Mouse (Mus musculus) stomach, embryonic 14.5 days (tissue): ENCODE measurements around the gene Rag2. TPM values are rescaled to one million over a fixed set of nuclear protein-coding genes. Genes with fewer than 3 reads are reported as not detected.

ENCODE experiments used
- ATAC-seq: fragments of 200-750 bp; cut with Nextera tagmentation; 2 replicates; pipeline ENCODE4 v1.8.0; 2017; ENCODE audit warnings: low read depth, moderate TSS enrichment; ENCODE audit not compliant: insufficient number of reproducible peaks, insufficient read depth, low FRiP score
- H3K27ac ChIP-seq: fragments of 300-500 bp; sonication (generic); 2 replicates; pipeline ENCODE4 v1.5.1; 2014; ENCODE audit warnings: mild to moderate bottlenecking, low read length, moderate library complexity, mixed read lengths
- H3K27me3 ChIP-seq: fragments of 300-500 bp; sonication (generic); 2 replicates; pipeline ENCODE4 v1.6.1; 2014; ENCODE audit warnings: low read length, control low read depth, mixed read lengths; ENCODE audit not compliant: control insufficient read depth, insufficient read depth
- H3K36me3 ChIP-seq: fragments of 300-500 bp; sonication (generic); 2 replicates; pipeline ENCODE4 v1.6.1; 2014; ENCODE audit warnings: mild to moderate bottlenecking, control low read depth, low read length, moderate library complexity, mixed read lengths; ENCODE audit not compliant: control insufficient read depth, insufficient read depth
- H3K4me1 ChIP-seq: fragments of 300-500 bp; sonication (generic); 2 replicates; pipeline ENCODE4 v1.6.1; 2014; ENCODE audit warnings: low read length, control low read depth, mixed read lengths; ENCODE audit not compliant: control insufficient read depth, insufficient read depth
- H3K4me2 ChIP-seq: fragments of 300-500 bp; sonication (generic); replicated peaks from 2 replicates; pipeline ENCODE4 v1.6.1; 2014; ENCODE audit warnings: low read depth, low read length, control low read depth
- H3K4me3 ChIP-seq: fragments of 300-500 bp; sonication (generic); 2 replicates; pipeline ENCODE4 v1.5.1; 2014; ENCODE audit warnings: low read depth, low read length, control low read depth
- H3K9ac ChIP-seq: fragments of 300-500 bp; sonication (generic); replicated peaks from 2 replicates; pipeline ENCODE4 v1.6.1; 2014; ENCODE audit warnings: low read depth, mild to moderate bottlenecking, control low read depth, low read length, moderate library complexity, mixed read lengths
- H3K9me3 ChIP-seq: fragments of 300-500 bp; sonication (generic); 2 replicates; pipeline ENCODE4 v1.6.1; 2016; ENCODE audit warnings: low read depth, low read length, control low read depth; ENCODE audit not compliant: control insufficient read depth
- WGBS: fragments of 180-500 bp; shearing (Covaris S2); extraction: QIAGEN DNeasy Blood & Tissue Kit; methylation state at CpG from one replicate; pipeline ENCODE4 v1.1.7; 2014; 5-methylcytosine and 5-hydroxymethylcytosine counted together
- polyA plus RNA-seq: library from polyadenylated mRNA; unstranded; fragments of >200 nt; fragmentation: Nextera tagmentation; extraction: Ambion mirVana; gene quantifications from 2 replicates; pipeline ENCODE4 v1.2.1, GENCODE M21; 2014

The Rag2 gene
- polyA plus RNA-seq, 1 experiment from 2014 or later, result not detected

DNA sequence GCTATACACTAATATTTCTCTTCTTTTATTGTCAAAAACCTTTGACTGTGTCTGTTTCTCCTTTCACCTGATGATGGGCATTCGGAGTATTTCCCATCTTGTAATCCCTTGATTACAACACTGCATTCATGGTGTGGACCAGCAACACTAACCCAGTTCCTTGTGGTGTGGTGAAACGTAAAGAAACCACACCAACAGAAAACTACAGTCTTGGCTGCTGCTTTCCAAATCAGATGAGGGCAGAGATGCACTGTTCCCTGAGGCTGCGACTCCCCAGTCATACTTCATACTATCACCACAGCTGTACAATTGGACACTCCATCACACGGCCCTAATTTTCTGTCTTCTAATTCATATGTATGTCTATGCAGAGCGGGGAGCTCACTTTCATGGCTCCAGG lies 29.8 kb upstream of the Rag2 start:
- H3K4me1 ChIP-seq, result no peaks in the 10 kb centered on the region
- no peak overlapping the region for H3K9ac ChIP-seq
- H3K9me3 ChIP-seq, result no peaks in the 10 kb centered on the region
- 90% methylated on average over 5 of the region's 5 CpGs for WGBS
- H3K27ac ChIP-seq, result no peak overlapping the region
- H3K27me3 ChIP-seq, result no peaks in the 10 kb centered on the region
- no peak overlapping the region for H3K4me3 ChIP-seq
- H3K4me2 ChIP-seq, result no peak overlapping the region
- H3K36me3 ChIP-seq, result no peaks in the 10 kb centered on the region
- ATAC-seq, result no peak

DNA sequence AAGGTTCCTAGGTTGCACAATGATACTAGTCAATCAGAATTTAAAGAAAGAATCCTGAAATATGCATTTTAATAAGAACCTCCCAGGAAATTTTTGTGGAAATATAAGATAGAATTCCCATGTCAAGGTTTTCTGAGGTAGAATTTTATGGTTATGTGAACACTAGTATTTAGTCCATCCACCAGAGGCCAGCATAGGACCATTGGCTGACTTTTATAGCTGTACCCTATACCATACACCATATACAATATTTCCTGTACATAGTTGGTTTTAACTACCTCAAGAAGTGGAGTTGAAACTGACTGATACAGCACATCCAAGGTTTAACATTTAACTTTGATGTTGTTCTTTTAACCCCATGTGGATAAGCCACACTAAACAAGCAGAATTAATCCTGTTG lies 27.3 kb upstream of the Rag2 start:
- H3K4me1 ChIP-seq, result no peaks in the 10 kb centered on the region

DNA sequence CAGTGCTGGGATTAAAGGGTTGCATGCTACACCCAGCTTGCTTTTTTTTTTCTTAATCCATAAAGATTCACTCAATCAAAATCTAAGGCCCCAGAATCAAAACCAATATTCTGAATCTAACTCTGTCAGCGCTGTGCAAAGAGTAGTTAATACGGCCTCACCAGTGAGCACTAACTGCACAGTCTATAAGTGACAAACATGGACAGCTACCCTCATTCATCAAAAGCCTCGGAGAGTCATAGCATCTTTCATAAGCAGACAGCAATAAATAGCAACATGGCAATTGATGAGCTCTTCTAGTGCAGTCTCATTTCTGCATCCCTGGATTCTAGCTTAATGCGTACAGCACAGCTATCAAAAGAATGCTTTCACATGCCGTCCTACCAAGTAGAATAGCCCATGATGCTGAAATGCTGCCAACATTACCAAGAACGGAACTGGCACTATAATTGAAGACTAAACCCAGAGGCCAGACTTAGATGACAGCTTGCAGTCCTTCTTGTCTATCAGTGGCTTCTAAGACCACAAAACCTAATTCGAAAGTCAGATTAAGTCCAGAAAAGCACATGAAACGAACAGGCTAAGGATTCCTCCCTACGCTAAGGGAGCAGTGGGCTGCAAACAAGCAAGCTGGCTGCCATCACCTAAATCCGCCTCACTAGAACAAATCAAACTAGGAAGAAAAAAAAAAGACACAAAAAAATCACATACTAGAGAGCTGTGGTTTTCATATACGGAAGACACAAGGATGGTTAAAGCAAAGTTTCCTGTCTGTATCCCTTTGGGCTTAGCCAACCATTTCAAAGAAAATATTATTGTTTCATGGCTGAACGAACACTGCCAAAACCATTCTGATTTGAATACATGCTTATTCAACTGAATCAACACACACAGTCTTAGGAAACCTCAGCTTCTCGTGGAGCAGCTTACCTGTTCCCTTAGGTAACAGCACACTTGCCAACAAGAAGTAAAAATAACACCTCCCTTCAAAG lies 26.0 kb upstream of the Rag2 start:
- H3K9me3 ChIP-seq, result no peaks in the 10 kb centered on the region
- no peak overlapping the region for H3K4me3 ChIP-seq
- no peak overlapping the region for H3K4me2 ChIP-seq
- H3K27me3 ChIP-seq, result no peaks in the 10 kb centered on the region
- H3K27ac ChIP-seq, result no peak overlapping the region
- H3K9ac ChIP-seq, result no peak overlapping the region
- no peaks in the 10 kb centered on the region for H3K4me1 ChIP-seq
- H3K36me3 ChIP-seq, result no peaks in the 10 kb centered on the region
- 77% methylated on average over 13 of the region's 13 CpGs for WGBS
- no peak for ATAC-seq

More for the DNA sequence above, 27.3 kb upstream of the Rag2 start:
- Histone ChIP-seq H3K4me3 (no peak overlapping the region), H3K9ac (no peak overlapping the region), H3K27me3 (no peaks in the 10 kb centered on the region), H3K36me3 (no peaks in the 10 kb centered on the region), H3K4me2 (no peak overlapping the region), H3K9me3 (no peaks in the 10 kb centered on the region), H3K27ac (no peak overlapping the region)
- no peak for ATAC-seq

DNA sequence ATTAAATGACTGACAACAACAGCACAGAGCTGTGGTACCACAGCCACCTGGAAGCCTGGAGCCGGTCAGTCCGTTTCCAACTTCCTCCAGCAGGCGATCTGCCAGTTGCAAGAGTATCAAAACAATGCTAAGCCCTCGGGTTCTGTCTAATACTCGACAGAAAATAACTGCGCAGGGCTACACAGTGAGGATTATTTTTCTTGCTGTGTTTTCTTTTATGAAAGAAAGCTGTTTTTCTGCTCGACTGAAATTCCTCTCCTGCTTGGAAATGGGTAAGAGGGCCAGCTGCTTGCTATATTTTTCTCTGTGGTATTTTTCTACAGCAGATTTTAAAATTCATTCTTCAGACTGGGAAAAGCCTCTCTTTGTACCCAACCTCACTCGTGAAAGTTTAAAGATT lies 23.8 kb upstream of the Rag2 start:
- H3K9me3 ChIP-seq, result no peaks in the 10 kb centered on the region
- H3K9ac ChIP-seq, result no peak overlapping the region
- H3K27me3 ChIP-seq, result no peaks in the 10 kb centered on the region
- ATAC-seq, result no peak
- no peaks in the 10 kb centered on the region for H3K36me3 ChIP-seq
- no peak overlapping the region for H3K4me2 ChIP-seq
- no peak overlapping the region for H3K4me3 ChIP-seq
- no peak overlapping the region for H3K27ac ChIP-seq
- WGBS, result 29% methylated on average over 8 of the region's 8 CpGs
- no peaks in the 10 kb centered on the region for H3K4me1 ChIP-seq

DNA sequence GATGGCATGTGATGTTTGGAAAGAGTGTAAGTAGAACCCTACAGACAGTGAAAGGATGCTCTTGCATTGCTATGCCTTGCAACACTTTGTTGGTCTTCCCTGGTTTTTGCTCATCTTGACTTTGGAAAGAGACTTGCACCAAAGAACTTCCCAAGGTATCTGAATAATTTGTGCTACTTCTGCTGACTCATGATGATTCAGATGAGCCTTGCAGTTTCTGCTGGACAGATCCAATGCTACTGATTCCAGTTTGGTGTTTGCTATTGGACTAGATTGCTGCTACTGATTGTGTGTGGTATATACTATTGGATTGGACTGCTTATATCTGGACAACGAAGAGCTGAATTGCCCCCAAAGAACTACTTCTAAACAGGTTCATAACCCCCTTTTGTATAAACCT lies 21.4 kb upstream of the Rag2 start:
- 93% methylated on average over 1 of the region's 1 CpGs for WGBS
- H3K4me3 ChIP-seq, result no peak overlapping the region

DNA sequence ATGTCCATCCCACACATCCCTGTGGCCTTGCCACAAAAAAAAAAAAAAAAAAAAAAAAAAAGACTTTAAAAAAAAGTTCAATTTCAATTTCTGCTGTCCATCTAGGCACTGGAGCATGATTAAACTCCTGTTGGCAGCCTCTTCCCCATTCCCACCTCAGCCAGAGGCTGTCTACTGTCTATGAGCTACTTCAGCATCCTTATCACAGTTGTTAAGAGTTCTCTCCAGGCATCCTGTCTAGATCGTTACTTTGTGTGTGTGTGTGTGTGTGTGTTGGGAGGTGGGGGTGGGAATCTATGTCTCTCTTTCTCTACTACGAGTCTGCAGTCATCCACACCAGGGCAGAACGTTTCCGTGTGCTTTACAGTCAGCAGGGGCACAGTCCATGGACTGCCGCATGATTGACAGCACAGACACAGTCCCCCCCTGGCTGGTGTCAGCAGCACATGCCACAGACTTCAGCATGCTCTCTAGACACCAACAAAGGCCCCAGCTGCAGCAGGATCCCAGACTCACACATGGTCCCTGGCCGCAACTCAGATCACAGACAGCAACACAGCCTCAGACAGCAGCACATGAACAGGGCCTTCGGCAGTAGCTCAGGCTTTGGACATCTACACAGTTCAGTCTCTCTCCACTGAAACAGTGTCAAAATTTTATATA lies 16.2 kb upstream of the Rag2 start:
- no peaks in the 10 kb centered on the region for H3K36me3 ChIP-seq
- WGBS, result 80% methylated on average over 7 of the region's 7 CpGs
- no peak for ATAC-seq
- H3K9ac ChIP-seq, result no peak overlapping the region
- no peak overlapping the region for H3K27ac ChIP-seq
- no peaks in the 10 kb centered on the region for H3K27me3 ChIP-seq
- no peaks in the 10 kb centered on the region for H3K4me1 ChIP-seq
- no peak overlapping the region for H3K4me3 ChIP-seq
- H3K9me3 ChIP-seq, result no peaks in the 10 kb centered on the region
- H3K4me2 ChIP-seq, result no peak overlapping the region

More for the DNA sequence above, 21.4 kb upstream of the Rag2 start:
- Histone ChIP-seq H3K4me2 (no peak overlapping the region), H3K27me3 (no peaks in the 10 kb centered on the region), H3K36me3 (no peaks in the 10 kb centered on the region), H3K27ac (no peak overlapping the region), H3K9ac (no peak overlapping the region), H3K4me1 (no peaks in the 10 kb centered on the region), H3K9me3 (no peaks in the 10 kb centered on the region)
- ATAC-seq, result no peak

DNA sequence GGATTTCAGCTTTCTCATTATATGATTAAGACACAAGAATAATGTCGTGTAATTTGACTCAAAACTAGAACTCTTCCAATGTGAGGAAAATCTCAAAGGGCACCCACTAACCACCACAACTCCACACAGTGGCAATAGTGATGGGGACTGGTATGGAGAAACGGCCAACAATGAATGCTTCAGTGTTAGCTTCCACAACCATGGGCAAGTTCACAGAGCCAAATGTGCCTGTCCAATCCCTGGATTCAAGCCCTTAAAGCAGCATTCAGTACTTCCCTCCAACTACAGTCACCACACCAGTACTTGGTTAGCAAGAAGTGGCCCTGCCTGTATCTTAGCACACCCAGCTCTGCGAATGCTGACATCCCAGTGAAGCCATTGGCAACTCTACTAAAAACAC lies 13.7 kb upstream of the Rag2 start:
- WGBS, result 94% methylated on average over 3 of the region's 3 CpGs
- Histone ChIP-seq H3K9ac (no peak overlapping the region), H3K27ac (no peak overlapping the region), H3K27me3 (no peaks in the 10 kb centered on the region), H3K36me3 (no peaks in the 10 kb centered on the region), H3K9me3 (no peaks in the 10 kb centered on the region), H3K4me1 (no peaks in the 10 kb centered on the region), H3K4me3 (no peak overlapping the region), H3K4me2 (no peak overlapping the region)
- no peak for ATAC-seq

DNA sequence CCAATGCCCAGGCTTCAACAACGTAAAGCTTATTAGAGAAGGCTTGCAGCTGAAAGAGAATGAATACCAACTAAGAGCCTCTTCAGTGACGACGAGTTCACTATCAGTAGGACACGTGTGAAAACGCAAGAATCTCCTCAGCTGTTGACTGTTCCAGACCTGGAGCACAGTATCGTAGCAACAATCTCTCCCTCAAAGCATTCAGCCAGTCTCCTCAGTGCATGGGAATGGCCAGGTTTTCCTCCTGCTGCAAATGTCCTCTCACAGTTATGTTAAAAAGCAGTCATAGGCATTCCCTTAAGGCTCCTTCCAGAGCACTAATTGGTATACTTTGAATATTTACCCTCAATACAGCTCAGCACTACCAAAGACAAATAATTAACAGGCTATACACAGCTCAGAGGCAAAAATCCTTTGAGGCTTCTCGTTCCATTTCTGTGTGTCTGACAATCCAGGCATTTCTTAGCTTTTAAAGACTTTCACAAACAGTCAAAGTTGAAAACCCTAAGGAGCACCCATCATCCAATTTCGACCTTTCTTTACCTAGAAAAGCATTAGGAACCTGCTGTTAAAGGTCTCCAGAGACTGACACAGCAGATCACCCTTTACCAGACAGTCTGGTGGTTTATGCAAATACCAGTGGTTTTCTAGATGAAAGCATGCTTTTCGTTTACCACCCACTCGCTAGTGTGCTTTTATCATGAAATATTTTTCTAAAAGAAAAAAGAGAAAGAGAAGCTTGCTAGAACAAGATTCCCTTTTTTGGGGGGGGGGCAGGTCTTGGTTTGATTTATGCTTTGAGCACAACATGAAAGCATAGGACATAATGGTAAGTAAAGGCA lies 8.8 kb upstream of the Rag2 start:
- WGBS, result 67% methylated on average over 10 of the region's 10 CpGs
- ATAC-seq, result no peak
- Histone ChIP-seq H3K4me2 (no peak overlapping the region), H3K9me3 (no peaks in the 10 kb centered on the region), H3K9ac (no peak overlapping the region), H3K27me3 (no peaks in the 10 kb centered on the region), H3K4me3 (no peak overlapping the region), H3K4me1 (no peaks in the 10 kb centered on the region), H3K27ac (no peak overlapping the region), H3K36me3 (no peaks in the 10 kb centered on the region)
